In the genomic region with DNA sequence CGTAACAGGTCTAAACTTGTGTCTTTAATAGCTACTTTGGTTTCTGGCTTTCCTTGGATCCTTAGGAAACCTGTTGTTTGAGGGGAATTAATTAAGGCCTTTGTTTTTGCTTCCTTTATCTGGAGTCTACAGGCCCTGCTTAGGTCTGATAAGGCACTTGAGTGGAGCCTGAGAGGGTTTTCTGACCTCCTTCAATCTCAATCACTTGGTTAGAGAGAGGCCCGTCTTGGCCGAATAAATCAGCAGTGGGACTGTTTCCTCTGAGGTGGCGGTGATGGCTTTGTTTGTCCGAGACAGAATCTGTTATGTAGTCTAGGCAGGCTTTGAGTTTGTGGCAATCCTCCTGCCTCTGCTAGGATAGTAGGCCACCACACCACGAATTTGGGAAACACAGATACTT, we compare ENCODE assay signal across 14 mouse cellular contexts. TPM values are rescaled to one million over a fixed set of nuclear protein-coding genes. Genes with fewer than 3 reads are reported as not detected.
DNase-seq lines count a peak whose midpoint lies in the region; ATAC-seq and TF ChIP-seq lines count a peak whose summit lies in the region.
"Had no signal": no experiment of that assay in that cellular context is flagged by ENCODE, and none has a peak within 500 bp of the region (broad histone marks: within the 10 kb centered on the region; RNA-seq: fewer than 3 reads in every experiment).

No protein-coding gene starts in this region.

- DNase-seq in heart, adult 11 months = peak; percentile 90
- no peak for DNase-seq in heart, adult 8-10 months (ENCODE audit: low spot score)
- DNase-seq in kidney, adult 9 months = no peak
- DNase-seq in embryonic facial prominence, embryonic 14.5 days (ENCODE audit: low spot score) = peak; percentile 49
- DNase-seq in limb, embryonic 14.5 days (ENCODE audit: low spot score) = no peak
- DNase-seq in right cerebral cortex, postnatal 36 days (ENCODE audit: low spot score in 2 of 2) = no peak
- no peak for DNase-seq in spleen, postnatal 10 days (ENCODE audit: low spot score in 2 of 2)
- DNase-seq: adrenal gland, postnatal 25 days; gastrocnemius, postnatal 36 days; liver, embryonic 13.5 days; thymus, adult 18-20 months had no signal

- no peak overlapping the region for H3K9ac ChIP-seq in kidney, embryonic 15.5 days
- no peak overlapping the region for H3K9ac ChIP-seq in embryonic facial prominence, embryonic 14.5 days (ENCODE audit: low read depth, low read length)
- H3K9ac ChIP-seq in limb, embryonic 14.5 days (ENCODE audit: low read depth, low read length, severe bottlenecking) = no peak overlapping the region
- H3K9ac ChIP-seq: liver, embryonic 13.5 days had no signal

- no peak overlapping the region for H3K4me3 ChIP-seq in kidney, embryonic 15.5 days (replicated peaks)
- no peak overlapping the region for H3K4me3 ChIP-seq in embryonic facial prominence, embryonic 14.5 days (ENCODE audit: low read depth, low read length)
- H3K4me3 ChIP-seq in limb, embryonic 14.5 days (replicated peaks; ENCODE audit: low read length) = no peak overlapping the region
- H3K4me3 ChIP-seq: liver, embryonic 13.5 days; megakaryocyte, embryonic 14.5 days had no signal

- no peaks in the 10 kb centered on the region for H3K9me3 ChIP-seq in kidney, embryonic 15.5 days (replicated peaks)
- no peaks in the 10 kb centered on the region for H3K9me3 ChIP-seq in embryonic facial prominence, embryonic 14.5 days (ENCODE audit: control insufficient read depth, low read length)
- no peaks in the 10 kb centered on the region for H3K9me3 ChIP-seq in limb, embryonic 14.5 days (ENCODE audit: control insufficient read depth, low read length)
- H3K9me3 ChIP-seq: G1E; liver, embryonic 13.5 days; megakaryocyte, embryonic 14.5 days had no signal

- 45% methylated on average over 6 of the region's 6 CpGs for WGBS in kidney, embryonic 15.5 days
- WGBS in embryonic facial prominence, embryonic 14.5 days = 48% methylated on average over 6 of the region's 6 CpGs
- 40% methylated on average over 6 of the region's 6 CpGs for WGBS in limb, embryonic 14.5 days

- no peaks in the 10 kb centered on the region for H3K27me3 ChIP-seq in kidney, embryonic 15.5 days
- H3K27me3 ChIP-seq in embryonic facial prominence, embryonic 14.5 days (replicated peaks; ENCODE audit: control insufficient read depth, insufficient read depth, low read length) = no peaks in the 10 kb centered on the region
- H3K27me3 ChIP-seq in limb, embryonic 14.5 days (ENCODE audit: control insufficient read depth, insufficient read depth, low read length) = no peaks in the 10 kb centered on the region

- peak overlapping the region; percentile 10 for H3K27ac ChIP-seq in kidney, embryonic 15.5 days
- 0 out of 2 replicates have a peak overlapping the region, but pooled peaks have one; percentile 35 for H3K27ac ChIP-seq in embryonic facial prominence, embryonic 14.5 days (replicated peaks; ENCODE audit: low read depth, low read length)
- H3K27ac ChIP-seq in limb, embryonic 14.5 days (replicated peaks; ENCODE audit: low read depth, low read length) = 0 out of 2 replicates have a peak overlapping the region, but pooled peaks have one; percentile 48
- H3K27ac ChIP-seq: liver, embryonic 13.5 days had no signal

- TF ChIP-seq POLR2A in limb, embryonic 14.5 days (IDR thresholded peaks at IDR 0.05; ENCODE audit: borderline replicate concordance, extremely low read depth, insufficient read depth, insufficient read length) = no peak

- ATAC-seq in kidney, embryonic 15.5 days (replicated peaks; ENCODE audit: low FRiP score) = no peak
- ATAC-seq in embryonic facial prominence, embryonic 14.5 days (ENCODE audit: low read depth) = no peak
- ATAC-seq in limb, embryonic 14.5 days (ENCODE audit: low FRiP score, low read depth) = no peak

- H3K36me3 ChIP-seq in kidney, embryonic 15.5 days = peaks cover 13% of the 10 kb centered on the region
- peaks cover 7% of the 10 kb centered on the region; the same call in 1 of the 2 replicates for H3K36me3 ChIP-seq in embryonic facial prominence, embryonic 14.5 days (ENCODE audit: control insufficient read depth, insufficient read depth, low read length)
- peaks cover 5% of the 10 kb centered on the region for H3K36me3 ChIP-seq in limb, embryonic 14.5 days (ENCODE audit: control insufficient read depth, insufficient read depth, low read length)
- H3K36me3 ChIP-seq: G1E; liver, embryonic 13.5 days had no signal

- peaks cover 27% of the 10 kb centered on the region for H3K4me1 ChIP-seq in kidney, embryonic 15.5 days
- H3K4me1 ChIP-seq in embryonic facial prominence, embryonic 14.5 days (ENCODE audit: control insufficient read depth, insufficient read depth, low read length) = peaks cover 13% of the 10 kb centered on the region
- peaks cover 23% of the 10 kb centered on the region for H3K4me1 ChIP-seq in limb, embryonic 14.5 days (ENCODE audit: control insufficient read depth, insufficient read depth, low read length)
- H3K4me1 ChIP-seq: liver, embryonic 13.5 days had no signal

- H3K4me2 ChIP-seq in kidney, embryonic 15.5 days = no peak overlapping the region
- no peak overlapping the region for H3K4me2 ChIP-seq in embryonic facial prominence, embryonic 14.5 days (ENCODE audit: low read depth, low read length)
- no peak overlapping the region for H3K4me2 ChIP-seq in limb, embryonic 14.5 days (replicated peaks; ENCODE audit: low read depth, low read length, severe bottlenecking)
- H3K4me2 ChIP-seq: liver, embryonic 13.5 days had no signal

RNA-seq across cellular contexts. Expression of gene Wnt2b, which starts 35.8 kb away (rescaled TPM):
- total RNA-seq in heart, adult 8-10 months (2022) = 1 to 10 TPM in 1 of 4 experiments, under 1 TPM in 3; 0.38 to 2.0 (median 0.60) TPM
- 0.36 and 1.1 TPM in 2 replicates for polyA plus RNA-seq in kidney, embryonic 15.5 days (2015; fragmentation: Nextera tagmentation; extraction: Ambion mirVana)
- polyA plus RNA-seq in embryonic facial prominence, embryonic 14.5 days (2014; fragmentation: Nextera tagmentation; extraction: Ambion mirVana) = 1.3 and 1.4 TPM in 2 replicates
- polyA plus RNA-seq in limb, embryonic 14.5 days (2012; rRNA removed) = 3.1 and 3.6 TPM in 2 replicates
- 1.4 and 1.5 TPM in 2 replicates for polyA plus RNA-seq in limb, embryonic 14.5 days (2014; fragmentation: Nextera tagmentation; extraction: Ambion mirVana)
- polyA plus RNA-seq: G1E had no signal

RNA-seq across cellular contexts. Expression of gene Cttnbp2nl, which starts 55.4 kb away (rescaled TPM):
- 10 to 100 TPM; 14.0 to 21.4 (median 15.6) TPM for total RNA-seq in heart, adult 8-10 months (2022)
- 26.4 and 29.4 TPM in 2 replicates for polyA plus RNA-seq in kidney, embryonic 15.5 days (2015; fragmentation: Nextera tagmentation; extraction: Ambion mirVana)
- polyA plus RNA-seq in embryonic facial prominence, embryonic 14.5 days (2014; fragmentation: Nextera tagmentation; extraction: Ambion mirVana) = 27.4 and 29.4 TPM in 2 replicates
- polyA plus RNA-seq in limb, embryonic 14.5 days (2012; rRNA removed) = 11.2 and 12.0 TPM in 2 replicates
- 29.5 and 39.1 TPM in 2 replicates for polyA plus RNA-seq in limb, embryonic 14.5 days (2014; fragmentation: Nextera tagmentation; extraction: Ambion mirVana)

Comparison
In these comparisons a context has a peak if more than half of its experiments do, and no peak if none do; other contexts are left out.
1. DNase-seq: peak in heart, adult 11 months (single experiment) and embryonic facial prominence, embryonic 14.5 days (single experiment); none in heart, adult 8-10 months (single experiment), kidney, adult 9 months (single experiment), limb, embryonic 14.5 days (single experiment), right cerebral cortex, postnatal 36 days (0 of 2) and spleen, postnatal 10 days (0 of 2).
2. Peak in every context shown above with its lines, with median percentiles within 50 percentile points of each other: H3K27ac ChIP-seq.